Mouse (Mus musculus) forebrain, embryonic 16.5 days (tissue): ENCODE data around the gene Anks3. TPM values are rescaled to one million over a fixed set of nuclear protein-coding genes. Genes with fewer than 3 reads are reported as not detected.

ENCODE experiments used
- ATAC-seq: fragments of 200-750 bp; cut with Nextera tagmentation; 2 replicates; pipeline ENCODE4 v1.8.0; 2017; ENCODE audit warnings: mild to moderate bottlenecking, moderate library complexity
- H3K27ac ChIP-seq: fragments of 300-500 bp; sonication (generic); 2 replicates; pipeline ENCODE4 v1.5.1; 2014; ENCODE audit warnings: low read length, control low read depth
- H3K27me3 ChIP-seq: fragments of 300-500 bp; sonication (generic); replicated peaks from 2 replicates; pipeline ENCODE4 v1.6.1; 2014; ENCODE audit warnings: low read length; ENCODE audit not compliant: control insufficient read depth, insufficient read depth
- H3K36me3 ChIP-seq: fragments of 300-500 bp; sonication (generic); 2 replicates; pipeline ENCODE4 v1.6.1; 2014; ENCODE audit not compliant: control insufficient read depth, insufficient read depth
- H3K4me1 ChIP-seq: fragments of 300-500 bp; sonication (generic); replicated peaks from 2 replicates; pipeline ENCODE4 v1.6.1; 2014; ENCODE audit warnings: low read length; ENCODE audit not compliant: control insufficient read depth, insufficient read depth
- H3K4me2 ChIP-seq: fragments of 300-500 bp; sonication (generic); 2 replicates; pipeline ENCODE4 v1.6.1; 2014; ENCODE audit warnings: mild to moderate bottlenecking, low read length, control low read depth
- H3K4me3 ChIP-seq: fragments of 300-500 bp; sonication (generic); replicated peaks from 2 replicates; pipeline ENCODE4 v1.5.1; 2014; ENCODE audit warnings: mild to moderate bottlenecking, low read length, control low read depth
- H3K9ac ChIP-seq: fragments of 300-500 bp; sonication (generic); replicated peaks from 2 replicates; pipeline ENCODE4 v1.6.1; 2014; ENCODE audit warnings: low read depth, low read length, control low read depth
- H3K9me3 ChIP-seq: fragments of 300-500 bp; sonication (generic); 2 replicates; pipeline ENCODE4 v1.6.1; 2016; ENCODE audit warnings: low read length; ENCODE audit not compliant: control insufficient read depth
- WGBS: fragments of 180-500 bp; shearing (Covaris S2); extraction: QIAGEN DNeasy Blood & Tissue Kit; methylation state at CpG from one replicate; pipeline ENCODE4 v1.1.7; 2014; 5-methylcytosine and 5-hydroxymethylcytosine counted together
- polyA plus RNA-seq: library from polyadenylated mRNA; unstranded; fragments of >200 nt; fragmentation: Nextera tagmentation; extraction: Ambion mirVana; gene quantifications from 2 replicates; pipeline ENCODE4 v1.2.1, GENCODE M21; 2015

The Anks3 gene
- polyA plus RNA-seq, 1 experiment from 2014 or later = 85.7 TPM

- Histone ChIP-seq H3K9me3 (no peaks in the 10 kb centered on the region), H3K4me3 (no peak overlapping the region), H3K27ac (no peak overlapping the region), H3K4me2 (no peak overlapping the region), H3K4me1 (peaks cover 16% of the 10 kb centered on the region), H3K36me3 (peaks cover 27% of the 10 kb centered on the region), H3K27me3 (no peaks in the 10 kb centered on the region), H3K9ac (no peak overlapping the region)
- no peak for ATAC-seq
- WGBS = 92% methylated on average over 8 of the region's 8 CpGs
These were observed 26.4 kb downstream of the Anks3 start for GRCm38 (mm10) chr16:4937351-4938190.

GRCm38 (mm10) chr16:4935931-4936703 lies 27.9 kb downstream of the Anks3 start:
- Histone ChIP-seq H3K36me3 (peaks cover 21% of the 10 kb centered on the region), H3K4me1 (peaks cover 16% of the 10 kb centered on the region), H3K4me3 (no peak overlapping the region), H3K9me3 (no peaks in the 10 kb centered on the region), H3K27ac (no peak overlapping the region), H3K4me2 (no peak overlapping the region), H3K27me3 (no peaks in the 10 kb centered on the region), H3K9ac (no peak overlapping the region)
- WGBS = 90% methylated on average over 10 of the region's 10 CpGs
- no peak for ATAC-seq

- 97% methylated on average over 31 of the region's 31 CpGs for WGBS
- Histone ChIP-seq H3K9ac (no peak overlapping the region), H3K9me3 (no peaks in the 10 kb centered on the region), H3K27me3 (no peaks in the 10 kb centered on the region), H3K4me2 (no peak overlapping the region), H3K36me3 (peaks cover 21% of the 10 kb centered on the region), H3K27ac (no peak overlapping the region), H3K4me1 (peaks cover 14% of the 10 kb centered on the region), H3K4me3 (no peak overlapping the region)
- ATAC-seq = no peak
These were observed 28.6 kb downstream of the Anks3 start for GRCm38 (mm10) chr16:4935430-4935829.

DNA sequence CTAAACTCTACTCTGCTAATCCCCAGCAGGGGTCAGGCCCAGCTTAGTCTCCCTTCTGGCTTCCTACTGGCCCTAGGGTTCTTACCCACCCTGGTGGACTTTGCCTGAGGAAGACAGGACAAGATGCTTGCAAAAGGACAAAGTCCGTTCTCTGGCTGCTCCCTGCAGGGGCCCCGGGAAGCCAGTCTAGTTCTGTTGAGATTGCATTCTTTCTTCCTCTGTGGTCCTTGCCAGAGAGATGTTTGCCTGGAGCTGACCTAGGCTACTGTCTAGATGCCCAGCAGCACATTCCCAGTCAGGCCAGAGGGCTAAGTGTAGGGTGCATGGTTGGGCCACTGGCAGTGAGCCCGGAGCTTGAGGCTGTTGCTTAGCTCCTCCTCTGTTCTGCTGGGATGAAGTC lies 31.6 kb downstream of the Anks3 start:
- Histone ChIP-seq H3K9ac (no peak overlapping the region), H3K36me3 (peaks cover 28% of the 10 kb centered on the region), H3K27me3 (no peaks in the 10 kb centered on the region), H3K9me3 (no peaks in the 10 kb centered on the region), H3K4me1 (no peaks in the 10 kb centered on the region), H3K4me2 (no peak overlapping the region), H3K4me3 (no peak overlapping the region), H3K27ac (no peak overlapping the region)
- 87% methylated on average over 3 of the region's 3 CpGs for WGBS
- ATAC-seq = no peak

GRCm38 (mm10) chr16:4928474-4928873 lies 35.5 kb downstream of the Anks3 start:
- H3K9me3 ChIP-seq = no peaks in the 10 kb centered on the region
- WGBS = 94% methylated on average over 2 of the region's 2 CpGs
- peaks cover 30% of the 10 kb centered on the region for H3K36me3 ChIP-seq
- no peak for ATAC-seq
- H3K9ac ChIP-seq = no peak overlapping the region
- no peaks in the 10 kb centered on the region for H3K27me3 ChIP-seq
- no peak overlapping the region for H3K4me3 ChIP-seq
- no peak overlapping the region for H3K27ac ChIP-seq
- H3K4me2 ChIP-seq = no peak overlapping the region
- no peaks in the 10 kb centered on the region for H3K4me1 ChIP-seq

DNA sequence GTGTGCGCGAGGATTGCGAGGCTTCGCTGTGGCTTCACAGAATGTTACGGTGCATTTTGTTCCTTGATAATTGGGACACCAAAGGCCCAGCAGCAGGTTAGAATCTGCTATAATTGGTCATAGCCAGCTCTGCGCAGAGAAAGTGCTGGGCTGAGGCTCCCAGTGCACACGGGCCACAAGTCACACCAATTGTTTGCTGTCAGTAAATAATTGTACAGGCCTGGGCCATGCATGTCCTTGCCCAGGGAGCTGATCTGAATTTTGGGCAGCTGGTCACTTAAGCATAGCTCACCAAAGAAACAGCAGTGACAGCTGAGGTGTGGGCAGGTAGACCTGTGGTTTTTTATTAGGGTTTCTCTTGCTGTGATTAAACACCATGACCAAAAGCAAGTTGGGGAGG lies 36.0 kb downstream of the Anks3 start:
- Histone ChIP-seq H3K4me3 (no peak overlapping the region), H3K9ac (no peak overlapping the region), H3K4me2 (no peak overlapping the region), H3K4me1 (no peaks in the 10 kb centered on the region), H3K27ac (no peak overlapping the region), H3K36me3 (peaks cover 30% of the 10 kb centered on the region), H3K9me3 (no peaks in the 10 kb centered on the region), H3K27me3 (no peaks in the 10 kb centered on the region)
- ATAC-seq = no peak
- WGBS = 96% methylated on average over 7 of the region's 7 CpGs

DNA sequence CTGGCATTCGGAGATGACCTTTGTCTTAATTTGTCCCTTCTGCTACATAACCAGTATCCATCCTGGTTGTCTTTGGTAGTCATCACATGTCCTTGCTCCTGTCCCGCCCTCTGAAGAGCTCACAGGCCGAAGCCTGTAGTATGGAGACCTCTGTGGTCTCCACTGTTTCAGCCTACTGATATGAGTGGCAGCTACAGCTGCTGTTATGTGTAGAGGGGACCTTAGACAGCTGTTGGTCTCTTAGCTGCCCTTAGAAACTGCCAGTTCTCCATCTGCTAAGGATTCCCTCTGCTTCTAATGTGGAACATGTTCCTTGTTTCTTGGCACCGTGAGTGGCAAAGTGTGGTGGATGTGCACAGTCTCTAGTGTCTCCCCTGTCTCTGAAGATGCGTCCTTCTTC lies 40.0 kb downstream of the Anks3 start:
- Histone ChIP-seq H3K4me3 (no peak overlapping the region), H3K4me1 (no peaks in the 10 kb centered on the region), H3K9me3 (no peaks in the 10 kb centered on the region), H3K4me2 (no peak overlapping the region), H3K27ac (no peak overlapping the region), H3K36me3 (peaks cover 21% of the 10 kb centered on the region), H3K9ac (no peak overlapping the region), H3K27me3 (no peaks in the 10 kb centered on the region)
- 94% methylated on average over 5 of the region's 5 CpGs for WGBS
- ATAC-seq = no peak

DNA sequence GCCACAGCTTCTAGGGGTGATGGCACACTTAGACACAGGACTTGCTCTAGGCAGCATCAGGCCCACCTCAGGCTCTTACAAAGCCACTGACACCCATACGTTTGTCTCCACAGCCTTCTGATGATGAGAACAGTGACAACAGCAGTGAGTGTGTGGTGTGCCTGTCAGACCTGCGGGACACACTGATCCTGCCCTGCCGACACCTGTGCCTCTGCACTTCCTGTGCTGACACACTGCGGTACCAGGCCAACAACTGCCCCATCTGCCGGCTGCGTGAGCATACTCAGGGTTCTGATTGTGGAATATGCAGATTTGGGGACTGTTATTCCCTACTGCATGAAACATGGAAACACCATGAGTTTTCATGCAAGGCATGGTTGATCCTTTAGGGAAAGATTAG lies 41.5 kb downstream of the Anks3 start:
- Histone ChIP-seq H3K9ac (no peak overlapping the region), H3K4me2 (no peak overlapping the region), H3K4me1 (no peaks in the 10 kb centered on the region), H3K27ac (no peak overlapping the region), H3K36me3 (peaks cover 15% of the 10 kb centered on the region), H3K4me3 (no peak overlapping the region), H3K9me3 (no peaks in the 10 kb centered on the region), H3K27me3 (no peaks in the 10 kb centered on the region)
- no peak for ATAC-seq
- 92% methylated on average over 6 of the region's 6 CpGs for WGBS

DNA sequence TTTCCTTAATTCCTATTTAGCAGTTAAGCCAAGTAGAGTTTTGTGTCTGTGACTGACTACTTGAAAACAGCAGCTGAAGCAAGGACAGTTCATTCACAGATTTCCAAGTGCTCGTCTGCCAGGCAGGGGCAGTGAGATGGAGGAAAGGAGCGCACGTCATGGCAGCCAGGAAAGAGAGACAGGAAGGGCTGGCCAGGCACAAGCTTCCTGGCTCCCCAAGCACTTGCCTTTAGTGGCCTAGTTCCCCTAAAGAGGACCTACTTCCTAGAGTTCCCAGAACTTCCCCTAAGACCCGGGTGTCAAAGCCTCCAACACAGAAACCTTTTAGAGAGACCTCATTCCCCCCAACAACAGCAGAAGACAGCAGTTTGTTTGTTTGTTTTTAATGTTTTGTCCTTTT lies 43.4 kb downstream of the Anks3 start:
- no peak overlapping the region for H3K4me3 ChIP-seq
- H3K9me3 ChIP-seq = no peaks in the 10 kb centered on the region
- no peak overlapping the region for H3K9ac ChIP-seq
- H3K4me2 ChIP-seq = no peak overlapping the region
- no peak overlapping the region for H3K27ac ChIP-seq
- peaks cover 25% of the 10 kb centered on the region for H3K36me3 ChIP-seq
- 87% methylated on average over 4 of the region's 4 CpGs for whole genome bisulfite sequencing
- no peak for ATAC-seq
- H3K4me1 ChIP-seq = no peaks in the 10 kb centered on the region
- no peaks in the 10 kb centered on the region for H3K27me3 ChIP-seq
